Mouse (Mus musculus) midbrain, embryonic 13.5 days (tissue): ENCODE data around the gene Mab21l1. TPM values are rescaled to one million over a fixed set of nuclear protein-coding genes. Genes with fewer than 3 reads are reported as not detected.
A peak's percentile ranks its signal among the peaks of the same experiment; 100 is the strongest.

Experiments used
- ATAC-seq: fragments of 200-750 bp; cut with Nextera tagmentation; 2 replicates; pipeline ENCODE4 v1.8.0; 2017; ENCODE audit warnings: mild to moderate bottlenecking, moderate TSS enrichment, moderate library complexity
- H3K27ac ChIP-seq: fragments of 300-500 bp; sonication (generic); 2 replicates; pipeline ENCODE4 v1.5.1; 2015; ENCODE audit warnings: inconsistent platforms, mild to moderate bottlenecking, moderate library complexity
- H3K27me3 ChIP-seq: fragments of 300-500 bp; sonication (generic); 2 replicates; pipeline ENCODE4 v1.6.1; 2015; ENCODE audit warnings: mild to moderate bottlenecking, inconsistent platforms
- H3K36me3 ChIP-seq: fragments of 300-500 bp; sonication (generic); 2 replicates; pipeline ENCODE4 v1.6.1; 2015; ENCODE audit warnings: mild to moderate bottlenecking, inconsistent platforms
- H3K4me1 ChIP-seq: fragments of 300-500 bp; sonication (generic); replicated peaks from 2 replicates; pipeline ENCODE4 v1.6.1; 2015; ENCODE audit warnings: inconsistent platforms
- H3K4me2 ChIP-seq: fragments of 300-500 bp; sonication (generic); replicated peaks from 2 replicates; pipeline ENCODE4 v1.6.1; 2015; ENCODE audit warnings: moderate library complexity, mild to moderate bottlenecking, inconsistent platforms
- H3K4me3 ChIP-seq: fragments of 300-500 bp; sonication (generic); replicated peaks from 2 replicates; pipeline ENCODE4 v1.5.1; 2015; ENCODE audit warnings: mild to moderate bottlenecking, inconsistent platforms
- H3K9ac ChIP-seq: fragments of 300-500 bp; sonication (generic); replicated peaks from 2 replicates; pipeline ENCODE4 v1.6.1; 2015; ENCODE audit warnings: mild to moderate bottlenecking, inconsistent platforms
- H3K9me3 ChIP-seq: fragments of 300-500 bp; sonication (generic); 2 replicates; pipeline ENCODE4 v1.6.1; 2016; ENCODE audit warnings: mild to moderate bottlenecking, inconsistent platforms
- WGBS: fragments of 180-500 bp; shearing (Covaris S2); methylation state at CpG from one replicate; pipeline ENCODE4 v1.1.7; 2015; 5-methylcytosine and 5-hydroxymethylcytosine counted together
- polyA plus RNA-seq: library from polyadenylated mRNA; unstranded; fragments of >200 nt; fragmentation: Nextera tagmentation; extraction: Ambion mirVana; gene quantifications from 2 replicates; pipeline ENCODE4 v1.2.1, GENCODE M21; 2015

Gene Mab21l1
- polyA plus RNA-seq, 1 experiment from 2014 or later = 181 TPM

- Histone ChIP-seq H3K27ac (no peak overlapping the region), H3K4me3 (no peak overlapping the region), H3K27me3 (no peaks in the 10 kb centered on the region), H3K36me3 (no peaks in the 10 kb centered on the region), H3K4me1 (peaks cover 25% of the 10 kb centered on the region), H3K9ac (no peak overlapping the region), H3K9me3 (no peaks in the 10 kb centered on the region), H3K4me2 (no peak overlapping the region)
- ATAC-seq = no peak
- 70% methylated on average over 3 of the region's 3 CpGs for WGBS
Observed at GRCm38 (mm10) chr3:55824864-55825263, 42.6 kb downstream of the Mab21l1 start.

- Histone ChIP-seq H3K4me2 (no peak overlapping the region), H3K27ac (peak overlapping the region; percentile 19; the same call in 1 of the 2 replicates), H3K36me3 (no peaks in the 10 kb centered on the region), H3K9me3 (no peaks in the 10 kb centered on the region), H3K4me1 (peaks cover 26% of the 10 kb centered on the region), H3K9ac (no peak overlapping the region), H3K4me3 (no peak overlapping the region), H3K27me3 (no peaks in the 10 kb centered on the region)
- WGBS = 63% methylated on average over 10 of the region's 10 CpGs
- ATAC-seq = no peak
Observed at GRCm38 (mm10) chr3:55828481-55829256, 46.4 kb downstream of the Mab21l1 start.

GRCm38 (mm10) chr3:55830226-55830625 is 47.9 kb downstream of the Mab21l1 start:
- peak overlapping the region; percentile 46; the same call in 1 of the 2 replicates for H3K27ac ChIP-seq
- WGBS = 60% methylated on average over 5 of the region's 5 CpGs
- H3K36me3 ChIP-seq = no peaks in the 10 kb centered on the region
- no peak overlapping the region for H3K4me2 ChIP-seq
- H3K9ac ChIP-seq = no peak overlapping the region
- peaks cover 26% of the 10 kb centered on the region for H3K4me1 ChIP-seq
- no peaks in the 10 kb centered on the region for H3K9me3 ChIP-seq
- peak; percentile 47; the same call in 1 of the 2 replicates for ATAC-seq
- H3K4me3 ChIP-seq = no peak overlapping the region
- no peaks in the 10 kb centered on the region for H3K27me3 ChIP-seq
